Mouse (Mus musculus) thymus, postnatal 10 days (tissue): ENCODE data around the gene Tmem207.

ENCODE experiments used
- DNase-seq, 2 experiments: peaks; one replicate each; pipeline ENCODE4 v3.0.0; 2021; ENCODE audit warnings: low spot score in 2 of 2

Gene Tmem207

DNA sequence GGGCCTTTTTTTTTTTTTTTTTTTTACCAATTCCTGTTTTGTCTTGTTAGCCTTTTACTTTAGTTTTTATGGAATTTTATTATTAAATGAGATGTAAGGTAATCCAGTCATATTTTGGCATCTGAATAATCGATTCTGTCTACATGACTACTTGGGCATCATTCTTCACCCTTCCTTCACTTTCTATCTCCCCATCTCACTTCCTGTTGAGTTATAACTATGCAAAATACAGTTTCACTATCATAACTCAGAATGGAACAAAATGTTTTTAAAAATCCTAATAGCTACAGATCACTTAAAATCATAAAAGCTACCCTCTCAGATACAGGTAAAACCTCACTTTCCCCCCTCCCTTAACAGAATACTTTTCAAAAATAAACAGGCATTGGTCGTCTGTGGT, 70.4 kb downstream of the Tmem207 start:
- no peak for DNase-seq

DNA sequence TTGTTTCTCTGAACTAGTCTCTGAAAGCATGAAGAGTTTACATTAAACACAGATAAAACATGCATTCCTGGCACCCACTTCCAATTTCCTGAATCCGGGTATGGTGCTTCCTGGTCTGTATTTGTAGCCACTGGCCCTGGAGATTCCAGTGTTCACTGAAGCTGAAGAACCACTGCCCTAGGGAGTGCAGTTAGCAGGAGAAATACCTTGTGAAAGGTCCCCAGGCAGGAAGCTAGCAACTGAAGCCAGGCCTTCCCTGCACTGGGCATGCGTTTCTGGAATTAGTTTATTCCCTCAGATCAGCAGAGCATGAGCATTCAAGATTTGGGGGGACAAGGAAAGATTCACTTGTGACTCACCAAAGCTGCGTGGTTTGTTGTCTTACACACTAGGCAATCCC, 72.4 kb downstream of the Tmem207 start:
- DNase-seq: no peak
